Mouse (Mus musculus): ENCODE measurements around the gene Rapgef5. TPM values are rescaled to one million over a fixed set of nuclear protein-coding genes. Genes with fewer than 3 reads are reported as not detected.

The Rapgef5 gene
- polyA plus RNA-seq, 1 experiment from 2014 or later = 7.7 TPM

GRCm38 (mm10) chr12:117756010-117756409, 239.7 kb downstream of the Rapgef5 start:
- Histone ChIP-seq H3K27me3 (ENCODE audit: control insufficient read depth, insufficient read depth, low read length) (no peaks in the 10 kb centered on the region), H3K9me3 (replicated peaks; ENCODE audit: control insufficient read depth, low read length) (no peaks in the 10 kb centered on the region), H3K4me1 (ENCODE audit: control insufficient read depth, insufficient read depth, low read length) (no peaks in the 10 kb centered on the region; the same call in 1 of the 2 replicates), H3K36me3 (replicated peaks; ENCODE audit: control insufficient read depth, insufficient read depth, low read depth, low read length) (no peaks in the 10 kb centered on the region), H3K4me2 (ENCODE audit: low read depth, low read length) (no peak overlapping the region), H3K27ac (replicated peaks; ENCODE audit: low read depth, low read length) (no peak overlapping the region), H3K9ac (replicated peaks; ENCODE audit: low read length) (no peak overlapping the region), H3K4me3 (ENCODE audit: low read depth, low read length) (no peak overlapping the region)
- DNase-seq (ENCODE audit: low spot score) (no peak), ATAC-seq (replicated peaks; ENCODE audit: insufficient number of reproducible peaks, low FRiP score, low TSS enrichment, low read depth) (no peak)
- 70% methylated on average over 7 of the region's 7 CpGs for WGBS

- H3K27ac ChIP-seq (replicated peaks; ENCODE audit: low read depth, low read length) = no peak overlapping the region
- no peaks in the 10 kb centered on the region for H3K9me3 ChIP-seq (replicated peaks; ENCODE audit: control insufficient read depth, low read length)
- no peak for DNase-seq (ENCODE audit: low spot score)
- H3K36me3 ChIP-seq (replicated peaks; ENCODE audit: control insufficient read depth, insufficient read depth, low read depth, low read length) = no peaks in the 10 kb centered on the region
- no peaks in the 10 kb centered on the region for H3K4me1 ChIP-seq (ENCODE audit: control insufficient read depth, insufficient read depth, low read length)
- no peak overlapping the region for H3K4me2 ChIP-seq (ENCODE audit: low read depth, low read length)
- no peak overlapping the region for H3K4me3 ChIP-seq (ENCODE audit: low read depth, low read length)
- H3K27me3 ChIP-seq (ENCODE audit: control insufficient read depth, insufficient read depth, low read length) = no peaks in the 10 kb centered on the region
- no peak overlapping the region for H3K9ac ChIP-seq (replicated peaks; ENCODE audit: low read length)
- no peak for ATAC-seq (replicated peaks; ENCODE audit: insufficient number of reproducible peaks, low FRiP score, low TSS enrichment, low read depth)
- 90% methylated on average over 5 of the region's 5 CpGs for WGBS
Measured at GRCm38 (mm10) chr12:117760373-117760772, 244.1 kb downstream of the Rapgef5 start.

- no peaks in the 10 kb centered on the region for H3K4me1 ChIP-seq (ENCODE audit: control insufficient read depth, insufficient read depth, low read length)
- H3K36me3 ChIP-seq (replicated peaks; ENCODE audit: control insufficient read depth, insufficient read depth, low read depth, low read length) = no peaks in the 10 kb centered on the region
- H3K27me3 ChIP-seq (ENCODE audit: control insufficient read depth, insufficient read depth, low read length) = no peaks in the 10 kb centered on the region
- H3K4me2 ChIP-seq (ENCODE audit: low read depth, low read length) = no peak overlapping the region
- ATAC-seq (replicated peaks; ENCODE audit: insufficient number of reproducible peaks, low FRiP score, low TSS enrichment, low read depth) (no peak), DNase-seq (ENCODE audit: low spot score) (no peak)
- no peak overlapping the region for H3K4me3 ChIP-seq (ENCODE audit: low read depth, low read length)
- H3K9me3 ChIP-seq (replicated peaks; ENCODE audit: control insufficient read depth, low read length) = no peaks in the 10 kb centered on the region
- no peak overlapping the region for H3K9ac ChIP-seq (replicated peaks; ENCODE audit: low read length)
- no peak overlapping the region for H3K27ac ChIP-seq (replicated peaks; ENCODE audit: low read depth, low read length)
Measured at GRCm38 (mm10) chr12:117760846-117761245, 244.6 kb downstream of the Rapgef5 start.

DNA sequence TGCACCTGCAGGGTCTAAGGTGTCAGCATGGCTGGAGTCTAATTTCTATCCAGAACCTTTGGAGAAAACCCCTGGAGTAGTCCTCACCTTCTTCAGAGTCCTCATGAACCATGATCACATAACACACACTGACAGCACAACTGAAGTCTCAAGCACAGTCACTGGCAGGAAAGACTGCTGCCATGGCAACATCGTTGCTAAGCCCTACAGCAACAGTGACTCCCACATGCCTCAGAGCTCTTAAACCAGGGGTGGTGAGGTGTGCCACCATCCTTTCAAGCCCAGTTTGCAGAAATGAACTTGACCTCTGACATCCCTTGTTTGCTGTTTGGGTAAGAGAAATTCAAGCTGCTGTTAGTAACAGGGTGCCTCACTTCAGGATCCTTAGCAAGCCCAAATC, 245.4 kb downstream of the Rapgef5 start:
- ATAC-seq (replicated peaks; ENCODE audit: insufficient number of reproducible peaks, low FRiP score, low TSS enrichment, low read depth) (no peak), DNase-seq (ENCODE audit: low spot score) (peak; percentile 20)
- no peaks in the 10 kb centered on the region for H3K27me3 ChIP-seq (ENCODE audit: control insufficient read depth, insufficient read depth, low read length)
- H3K4me2 ChIP-seq (ENCODE audit: low read depth, low read length) = no peak overlapping the region
- H3K9ac ChIP-seq (replicated peaks; ENCODE audit: low read length) = no peak overlapping the region
- no peaks in the 10 kb centered on the region for H3K4me1 ChIP-seq (ENCODE audit: control insufficient read depth, insufficient read depth, low read length)
- no peak overlapping the region for H3K4me3 ChIP-seq (ENCODE audit: low read depth, low read length)
- 47% methylated on average over 1 of the region's 1 CpGs for WGBS
- no peaks in the 10 kb centered on the region for H3K36me3 ChIP-seq (replicated peaks; ENCODE audit: control insufficient read depth, insufficient read depth, low read depth, low read length)
- H3K27ac ChIP-seq (replicated peaks; ENCODE audit: low read depth, low read length) = no peak overlapping the region
- H3K9me3 ChIP-seq (replicated peaks; ENCODE audit: control insufficient read depth, low read length) = no peaks in the 10 kb centered on the region

GRCm38 (mm10) chr12:117763247-117763646, 247.0 kb downstream of the Rapgef5 start:
- Histone ChIP-seq H3K36me3 (replicated peaks; ENCODE audit: control insufficient read depth, insufficient read depth, low read depth, low read length) (no peaks in the 10 kb centered on the region), H3K4me1 (ENCODE audit: control insufficient read depth, insufficient read depth, low read length) (no peaks in the 10 kb centered on the region), H3K4me2 (ENCODE audit: low read depth, low read length) (no peak overlapping the region), H3K27ac (replicated peaks; ENCODE audit: low read depth, low read length) (no peak overlapping the region), H3K4me3 (ENCODE audit: low read depth, low read length) (no peak overlapping the region), H3K9me3 (replicated peaks; ENCODE audit: control insufficient read depth, low read length) (no peaks in the 10 kb centered on the region), H3K27me3 (ENCODE audit: control insufficient read depth, insufficient read depth, low read length) (no peaks in the 10 kb centered on the region), H3K9ac (replicated peaks; ENCODE audit: low read length) (no peak overlapping the region)
- ATAC-seq (replicated peaks; ENCODE audit: insufficient number of reproducible peaks, low FRiP score, low TSS enrichment, low read depth) = no peak
- no peak for DNase-seq (ENCODE audit: low spot score)
- 78% methylated on average over 3 of the region's 3 CpGs for WGBS

DNA sequence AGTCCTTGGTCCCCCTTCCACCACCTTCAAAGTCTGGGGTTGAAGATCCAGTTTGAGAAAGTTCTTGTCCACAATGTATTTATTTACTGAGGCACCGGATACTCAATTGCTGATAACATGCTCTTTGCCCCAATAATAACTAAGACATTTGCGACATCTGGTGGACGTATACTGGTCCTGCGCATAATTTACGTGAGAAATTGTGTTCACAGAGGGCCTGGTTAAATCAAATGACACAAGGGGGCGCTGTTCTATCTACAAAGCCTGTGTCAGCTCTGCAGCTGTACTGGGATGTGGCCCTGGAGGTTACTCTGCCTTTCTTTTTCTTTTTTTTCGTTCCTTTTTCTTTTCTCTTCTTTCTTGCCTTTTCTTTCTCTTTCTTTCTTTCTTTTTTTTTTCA, 248.6 kb downstream of the Rapgef5 start:
- DNase-seq (ENCODE audit: low spot score) = peak; percentile 95
- Histone ChIP-seq H3K4me1 (ENCODE audit: control insufficient read depth, insufficient read depth, low read length) (no peaks in the 10 kb centered on the region), H3K27me3 (ENCODE audit: control insufficient read depth, insufficient read depth, low read length) (no peaks in the 10 kb centered on the region), H3K9me3 (replicated peaks; ENCODE audit: control insufficient read depth, low read length) (no peaks in the 10 kb centered on the region), H3K9ac (replicated peaks; ENCODE audit: low read length) (no peak overlapping the region), H3K4me2 (ENCODE audit: low read depth, low read length) (no peak overlapping the region), H3K36me3 (replicated peaks; ENCODE audit: control insufficient read depth, insufficient read depth, low read depth, low read length) (no peaks in the 10 kb centered on the region), H3K4me3 (ENCODE audit: low read depth, low read length) (no peak overlapping the region), H3K27ac (replicated peaks; ENCODE audit: low read depth, low read length) (no peak overlapping the region)
- no peak for ATAC-seq (replicated peaks; ENCODE audit: insufficient number of reproducible peaks, low FRiP score, low TSS enrichment, low read depth)
- 12% methylated on average over 7 of the region's 7 CpGs for WGBS

- WGBS = 10% methylated on average over 5 of the region's 5 CpGs
Measured at GRCm38 (mm10) chr12:117769113-117769512, 252.8 kb downstream of the Rapgef5 start.

GRCm38 (mm10) chr12:117770211-117770610, 253.9 kb downstream of the Rapgef5 start:
- DNase-seq (ENCODE audit: low spot score) (no peak), ATAC-seq (replicated peaks; ENCODE audit: insufficient number of reproducible peaks, low FRiP score, low TSS enrichment, low read depth) (no peak)
- no peaks in the 10 kb centered on the region; the same call in 1 of the 2 replicates for H3K27me3 ChIP-seq (ENCODE audit: control insufficient read depth, insufficient read depth, low read length)
- no peaks in the 10 kb centered on the region for H3K36me3 ChIP-seq (replicated peaks; ENCODE audit: control insufficient read depth, insufficient read depth, low read depth, low read length)
- no peak overlapping the region for H3K27ac ChIP-seq (replicated peaks; ENCODE audit: low read depth, low read length)
- no peaks in the 10 kb centered on the region for H3K4me1 ChIP-seq (ENCODE audit: control insufficient read depth, insufficient read depth, low read length)
- H3K9ac ChIP-seq (replicated peaks; ENCODE audit: low read length) = no peak overlapping the region
- no peak overlapping the region for H3K4me2 ChIP-seq (ENCODE audit: low read depth, low read length)
- no peak overlapping the region for H3K4me3 ChIP-seq (ENCODE audit: low read depth, low read length)
- WGBS = 46% methylated on average over 2 of the region's 2 CpGs
- no peaks in the 10 kb centered on the region for H3K9me3 ChIP-seq (replicated peaks; ENCODE audit: control insufficient read depth, low read length)

More at GRCm38 (mm10) chr12:117769113-117769512, 252.8 kb downstream of the Rapgef5 start:
- no peaks in the 10 kb centered on the region for H3K9me3 ChIP-seq (replicated peaks; ENCODE audit: control insufficient read depth, low read length)
- H3K4me1 ChIP-seq (ENCODE audit: control insufficient read depth, insufficient read depth, low read length) = no peaks in the 10 kb centered on the region
- DNase-seq (ENCODE audit: low spot score) (peak; percentile 94), ATAC-seq (replicated peaks; ENCODE audit: insufficient number of reproducible peaks, low FRiP score, low TSS enrichment, low read depth) (no peak)
- H3K9ac ChIP-seq (replicated peaks; ENCODE audit: low read length) = no peak overlapping the region
- no peaks in the 10 kb centered on the region; the same call in 1 of the 2 replicates for H3K27me3 ChIP-seq (ENCODE audit: control insufficient read depth, insufficient read depth, low read length)
- H3K4me2 ChIP-seq (ENCODE audit: low read depth, low read length) = no peak overlapping the region
- H3K36me3 ChIP-seq (replicated peaks; ENCODE audit: control insufficient read depth, insufficient read depth, low read depth, low read length) = no peaks in the 10 kb centered on the region
- no peak overlapping the region for H3K4me3 ChIP-seq (ENCODE audit: low read depth, low read length)
- H3K27ac ChIP-seq (replicated peaks; ENCODE audit: low read depth, low read length) = no peak overlapping the region
